Mouse (Mus musculus): ENCODE results near the gene Glb1. TPM values are rescaled to one million over a fixed set of nuclear protein-coding genes. Genes with fewer than 3 reads are reported as not detected.

Glb1 gene
- polyA plus RNA-seq, 1 experiment from 2014 or later: 31.2 TPM

- no peak overlapping the region for H3K27ac ChIP-seq (ENCODE audit: low read depth, low read length)
- 97% methylated on average over 7 of the region's 7 CpGs for WGBS
- no peak overlapping the region for H3K4me2 ChIP-seq (ENCODE audit: low read depth, low read length)
- no peak overlapping the region for H3K4me3 ChIP-seq (ENCODE audit: low read depth, low read length)
- no peaks in the 10 kb centered on the region for H3K27me3 ChIP-seq (ENCODE audit: control insufficient read depth, insufficient read depth, low read length)
- 0 out of 2 replicates have a peak, but pooled peaks cover 4% of the 10 kb centered on the region for H3K36me3 ChIP-seq (ENCODE audit: control insufficient read depth, insufficient read depth, low read length)
- no peak for ATAC-seq (ENCODE audit: low read depth)
- H3K4me1 ChIP-seq (ENCODE audit: control insufficient read depth, insufficient read depth, low read length): no peaks in the 10 kb centered on the region
- no peak overlapping the region for H3K9ac ChIP-seq (replicated peaks; ENCODE audit: low read depth, low read length)
- no peaks in the 10 kb centered on the region for H3K9me3 ChIP-seq (ENCODE audit: control insufficient read depth, low read length)
These were observed 20.9 kb downstream of the Glb1 start for GRCm38 (mm10) chr9:114421797-114422196.

- 98% methylated on average over 5 of the region's 5 CpGs for WGBS
- Histone ChIP-seq H3K4me1 (ENCODE audit: control insufficient read depth, insufficient read depth, low read length) (no peaks in the 10 kb centered on the region), H3K4me3 (ENCODE audit: low read depth, low read length) (no peak overlapping the region), H3K36me3 (ENCODE audit: control insufficient read depth, insufficient read depth, low read length) (0 out of 2 replicates have a peak, but pooled peaks cover 4% of the 10 kb centered on the region), H3K9ac (replicated peaks; ENCODE audit: low read depth, low read length) (no peak overlapping the region), H3K27me3 (ENCODE audit: control insufficient read depth, insufficient read depth, low read length) (no peaks in the 10 kb centered on the region), H3K9me3 (ENCODE audit: control insufficient read depth, low read length) (no peaks in the 10 kb centered on the region), H3K4me2 (ENCODE audit: low read depth, low read length) (no peak overlapping the region), H3K27ac (ENCODE audit: low read depth, low read length) (no peak overlapping the region)
- ATAC-seq (ENCODE audit: low read depth): no peak
These were observed 24.7 kb downstream of the Glb1 start for GRCm38 (mm10) chr9:114425576-114425975.

- ATAC-seq (ENCODE audit: low read depth): no peak
- no peak overlapping the region for H3K9ac ChIP-seq (replicated peaks; ENCODE audit: low read depth, low read length)
- H3K4me3 ChIP-seq (ENCODE audit: low read depth, low read length): no peak overlapping the region
- 91% methylated on average over 5 of the region's 5 CpGs for WGBS
- H3K27ac ChIP-seq (ENCODE audit: low read depth, low read length): no peak overlapping the region
- H3K4me2 ChIP-seq (ENCODE audit: low read depth, low read length): no peak overlapping the region
- H3K36me3 ChIP-seq (ENCODE audit: control insufficient read depth, insufficient read depth, low read length): 0 out of 2 replicates have a peak, but pooled peaks cover 4% of the 10 kb centered on the region
- H3K27me3 ChIP-seq (ENCODE audit: control insufficient read depth, insufficient read depth, low read length): no peaks in the 10 kb centered on the region
- H3K4me1 ChIP-seq (ENCODE audit: control insufficient read depth, insufficient read depth, low read length): no peaks in the 10 kb centered on the region
- H3K9me3 ChIP-seq (ENCODE audit: control insufficient read depth, low read length): no peaks in the 10 kb centered on the region
These were observed 25.3 kb downstream of the Glb1 start for GRCm38 (mm10) chr9:114426201-114426600.

- H3K36me3 ChIP-seq (ENCODE audit: control insufficient read depth, insufficient read depth, low read length): 0 out of 2 replicates have a peak, but pooled peaks cover 4% of the 10 kb centered on the region
- H3K4me3 ChIP-seq (ENCODE audit: low read depth, low read length): no peak overlapping the region
- H3K4me2 ChIP-seq (ENCODE audit: low read depth, low read length): no peak overlapping the region
- 97% methylated on average over 8 of the region's 8 CpGs for WGBS
- no peak overlapping the region for H3K9ac ChIP-seq (replicated peaks; ENCODE audit: low read depth, low read length)
- H3K4me1 ChIP-seq (ENCODE audit: control insufficient read depth, insufficient read depth, low read length): no peaks in the 10 kb centered on the region
- H3K27ac ChIP-seq (ENCODE audit: low read depth, low read length): no peak overlapping the region
- no peaks in the 10 kb centered on the region for H3K27me3 ChIP-seq (ENCODE audit: control insufficient read depth, insufficient read depth, low read length)
- no peak for ATAC-seq (ENCODE audit: low read depth)
- no peaks in the 10 kb centered on the region for H3K9me3 ChIP-seq (ENCODE audit: control insufficient read depth, low read length)
These were observed 26.5 kb downstream of the Glb1 start for GRCm38 (mm10) chr9:114427425-114427824.

GRCm38 (mm10) chr9:114428103-114428834 is 27.4 kb downstream of the Glb1 start:
- Histone ChIP-seq H3K4me3 (ENCODE audit: low read depth, low read length) (no peak overlapping the region), H3K27ac (ENCODE audit: low read depth, low read length) (no peak overlapping the region), H3K4me2 (ENCODE audit: low read depth, low read length) (no peak overlapping the region), H3K4me1 (ENCODE audit: control insufficient read depth, insufficient read depth, low read length) (no peaks in the 10 kb centered on the region), H3K27me3 (ENCODE audit: control insufficient read depth, insufficient read depth, low read length) (no peaks in the 10 kb centered on the region), H3K9me3 (ENCODE audit: control insufficient read depth, low read length) (no peaks in the 10 kb centered on the region), H3K36me3 (ENCODE audit: control insufficient read depth, insufficient read depth, low read length) (0 out of 2 replicates have a peak, but pooled peaks cover 4% of the 10 kb centered on the region), H3K9ac (replicated peaks; ENCODE audit: low read depth, low read length) (no peak overlapping the region)
- ATAC-seq (ENCODE audit: low read depth): no peak
- WGBS: 87% methylated on average over 12 of the region's 12 CpGs

- 81% methylated on average over 2 of the region's 2 CpGs for WGBS
- Histone ChIP-seq H3K4me3 (ENCODE audit: low read depth, low read length) (no peak overlapping the region), H3K27ac (ENCODE audit: low read depth, low read length) (no peak overlapping the region), H3K4me1 (ENCODE audit: control insufficient read depth, insufficient read depth, low read length) (no peaks in the 10 kb centered on the region), H3K9me3 (ENCODE audit: control insufficient read depth, low read length) (no peaks in the 10 kb centered on the region), H3K36me3 (ENCODE audit: control insufficient read depth, insufficient read depth, low read length) (no peaks in the 10 kb centered on the region), H3K27me3 (ENCODE audit: control insufficient read depth, insufficient read depth, low read length) (no peaks in the 10 kb centered on the region), H3K9ac (replicated peaks; ENCODE audit: low read depth, low read length) (no peak overlapping the region), H3K4me2 (ENCODE audit: low read depth, low read length) (no peak overlapping the region)
- no peak for ATAC-seq (ENCODE audit: low read depth)
These were observed 34.8 kb downstream of the Glb1 start for GRCm38 (mm10) chr9:114435668-114436067.

- ATAC-seq (ENCODE audit: low read depth): no peak
- H3K4me3 ChIP-seq (ENCODE audit: low read depth, low read length): no peak overlapping the region
- no peaks in the 10 kb centered on the region for H3K4me1 ChIP-seq (ENCODE audit: control insufficient read depth, insufficient read depth, low read length)
- H3K27me3 ChIP-seq (ENCODE audit: control insufficient read depth, insufficient read depth, low read length): no peaks in the 10 kb centered on the region
- H3K4me2 ChIP-seq (ENCODE audit: low read depth, low read length): no peak overlapping the region
- WGBS: 87% methylated on average over 10 of the region's 10 CpGs
- H3K9ac ChIP-seq (replicated peaks; ENCODE audit: low read depth, low read length): no peak overlapping the region
- H3K36me3 ChIP-seq (ENCODE audit: control insufficient read depth, insufficient read depth, low read length): no peaks in the 10 kb centered on the region
- H3K27ac ChIP-seq (ENCODE audit: low read depth, low read length): no peak overlapping the region
- H3K9me3 ChIP-seq (ENCODE audit: control insufficient read depth, low read length): no peaks in the 10 kb centered on the region
These were observed 39.7 kb downstream of the Glb1 start for GRCm38 (mm10) chr9:114440548-114440947.

GRCm38 (mm10) chr9:114442225-114442624 is 41.3 kb downstream of the Glb1 start:
- Histone ChIP-seq H3K36me3 (ENCODE audit: control insufficient read depth, insufficient read depth, low read length) (no peaks in the 10 kb centered on the region), H3K4me2 (ENCODE audit: low read depth, low read length) (no peak overlapping the region), H3K27ac (ENCODE audit: low read depth, low read length) (no peak overlapping the region), H3K4me3 (ENCODE audit: low read depth, low read length) (no peak overlapping the region), H3K27me3 (ENCODE audit: control insufficient read depth, insufficient read depth, low read length) (no peaks in the 10 kb centered on the region), H3K9me3 (ENCODE audit: control insufficient read depth, low read length) (no peaks in the 10 kb centered on the region), H3K9ac (replicated peaks; ENCODE audit: low read depth, low read length) (no peak overlapping the region), H3K4me1 (ENCODE audit: control insufficient read depth, insufficient read depth, low read length) (no peaks in the 10 kb centered on the region)
- ATAC-seq (ENCODE audit: low read depth): no peak
- WGBS: 94% methylated on average over 9 of the region's 9 CpGs

- Histone ChIP-seq H3K27ac (ENCODE audit: low read depth, low read length) (no peak overlapping the region), H3K4me3 (ENCODE audit: low read depth, low read length) (no peak overlapping the region), H3K4me2 (ENCODE audit: low read depth, low read length) (no peak overlapping the region), H3K9me3 (ENCODE audit: control insufficient read depth, low read length) (no peaks in the 10 kb centered on the region), H3K27me3 (ENCODE audit: control insufficient read depth, insufficient read depth, low read length) (no peaks in the 10 kb centered on the region), H3K9ac (replicated peaks; ENCODE audit: low read depth, low read length) (no peak overlapping the region), H3K36me3 (ENCODE audit: control insufficient read depth, insufficient read depth, low read length) (no peaks in the 10 kb centered on the region), H3K4me1 (ENCODE audit: control insufficient read depth, insufficient read depth, low read length) (no peaks in the 10 kb centered on the region)
- no peak for ATAC-seq (ENCODE audit: low read depth)
- 89% methylated on average over 9 of the region's 9 CpGs for WGBS
These were observed 42.0 kb downstream of the Glb1 start for GRCm38 (mm10) chr9:114442893-114443292.
